Mouse (Mus musculus): ENCODE data around the gene Gabrg2.

DNA sequence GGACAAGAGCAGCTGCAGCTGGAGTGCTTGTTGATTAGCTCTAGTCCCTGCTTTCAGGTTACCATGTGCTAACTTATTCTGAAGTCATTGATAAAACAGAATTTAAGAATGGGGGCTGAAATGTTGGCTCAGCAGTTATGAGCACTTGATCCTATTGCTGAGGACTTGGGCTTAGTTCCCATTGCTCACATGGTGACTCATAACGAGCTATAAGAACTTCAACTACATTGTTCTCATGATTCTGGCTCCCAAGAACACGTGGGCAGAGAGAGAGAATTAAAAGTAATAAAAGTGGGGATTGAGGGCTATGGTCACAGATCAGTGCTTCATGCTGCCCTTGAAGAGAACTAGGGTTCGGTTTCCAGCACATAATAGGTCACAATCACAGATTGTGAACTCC lies 48.8 kb downstream of the Gabrg2 start:
- TF ChIP-seq POLR2A (IDR thresholded peaks at IDR 0.05; ENCODE audit: insufficient read length, low read depth) (no peak), E2F4 (IDR thresholded peaks at IDR 0.05; ENCODE audit: insufficient read depth) (no peak), MAX (IDR thresholded peaks at IDR 0.05; ENCODE audit: low read depth) (no peak), USF1 (IDR thresholded peaks at IDR 0.05; ENCODE audit: low read depth) (peak; percentile 22), SRF (IDR thresholded peaks at IDR 0.05; ENCODE audit: control insufficient read depth, insufficient read length, low read depth) (no peak), TCF12 (IDR thresholded peaks at IDR 0.05; ENCODE audit: insufficient read depth, poor library complexity, severe bottlenecking) (no peak)
